Mouse (Mus musculus) MEL (cell line): ENCODE data around the gene Iqsec1. TPM values are rescaled to one million over a fixed set of nuclear protein-coding genes. Genes with fewer than 3 reads are reported as not detected.

ENCODE experiments used
- DNase-seq: peaks from one replicate; pipeline ENCODE4 v3.0.0; 2011; ENCODE audit warnings: low read depth, low spot score
- H3K27ac ChIP-seq: 2 replicates; pipeline ENCODE4 v1.5.1; 2012; ENCODE audit warnings: low read depth, mild to moderate bottlenecking, control low read depth, low read length, moderate library complexity; ENCODE audit not compliant: control insufficient read depth
- H3K27me3 ChIP-seq, 2 experiments: fragments of 150-350 bp in 1 of 2; sonication (generic) in 1 of 2; 2 replicates each; pipeline ENCODE4 v1.6.1; 2012; ENCODE audit warnings: low read length in 2 of 2, mild to moderate bottlenecking in 2 of 2, improper control_type of control experiment in 1 of 2, moderate library complexity in 1 of 2; ENCODE audit not compliant: insufficient read depth in 2 of 2, control insufficient read depth in 1 of 2
- H3K36me3 ChIP-seq, 2 experiments: 2 replicates each; pipeline ENCODE4 v1.6.1; 2012 to 2014; ENCODE audit warnings: low read length in 2 of 2, improper control_type of control experiment in 1 of 2, inconsistent platforms in 1 of 2, mild to moderate bottlenecking in 1 of 2; ENCODE audit not compliant: insufficient read depth in 2 of 2, control insufficient read depth in 1 of 2
- H3K4me1 ChIP-seq, 2 experiments: fragments of 150-350 bp in 1 of 2; sonication (generic) in 1 of 2; 2 replicates each; pipeline ENCODE4 v1.6.1; 2012; ENCODE audit warnings: low read length in 2 of 2, improper control_type of control experiment in 1 of 2, mild to moderate bottlenecking in 1 of 2; ENCODE audit not compliant: insufficient read depth in 2 of 2, control insufficient read depth in 1 of 2
- H3K4me3 ChIP-seq, 2 experiments: fragments of 150-350 bp in 1 of 2; sonication (generic) in 1 of 2; 2 replicates each; pipeline ENCODE4 v1.5.1; 2012; ENCODE audit warnings: low read depth in 2 of 2, low read length in 2 of 2, mild to moderate bottlenecking in 2 of 2, moderate library complexity in 2 of 2, control low read depth in 1 of 2, improper control_type of control experiment in 1 of 2; ENCODE audit not compliant: control insufficient read depth in 1 of 2, insufficient read depth in 1 of 2
- H3K79me2 ChIP-seq: 2 replicates; pipeline ENCODE4 v1.6.1; 2012; ENCODE audit warnings: mild to moderate bottlenecking, low read length, moderate library complexity; ENCODE audit not compliant: control insufficient read depth, poor library complexity, insufficient read depth
- H3K9ac ChIP-seq: 2 replicates; pipeline ENCODE4 v1.6.1; 2012; ENCODE audit warnings: low read depth, mild to moderate bottlenecking, control low read depth, low read length, moderate library complexity; ENCODE audit not compliant: control insufficient read depth, poor library complexity, severe bottlenecking
- H3K9me3 ChIP-seq: fragments of 150-350 bp; sonication (generic); replicated peaks from 2 replicates; pipeline ENCODE4 v1.6.1; 2012; ENCODE audit warnings: mild to moderate bottlenecking, low read length, improper control_type of control experiment, moderate library complexity; ENCODE audit not compliant: insufficient read depth
- BHLHE40 ChIP-seq: IDR thresholded peaks from 2 replicates; pipeline ENCODE4 v1.6.1; 2012; ENCODE audit warnings: low read depth, mild to moderate bottlenecking, inconsistent platforms, low read length, improper control_type of control experiment, borderline replicate concordance
- CHD2 ChIP-seq: IDR thresholded peaks from 2 replicates; pipeline ENCODE4 v1.6.1; 2011; ENCODE audit warnings: low read length, improper control_type of control experiment
- CTCF ChIP-seq, 3 experiments: IDR thresholded peaks in 2 of 3; conservative IDR thresholded peaks in 1 of 3; 2 replicates each; pipeline ENCODE4 v1.5.1; 2011 to 2012; ENCODE audit warnings: low read length in 3 of 3, low read depth in 2 of 3, mild to moderate bottlenecking in 2 of 3, improper control_type of control experiment in 1 of 3, inconsistent platforms in 1 of 3, mixed read lengths in 1 of 3, moderate library complexity in 1 of 3; ENCODE audit not compliant: control insufficient read depth in 1 of 3, insufficient read depth in 1 of 3, poor library complexity in 1 of 3, severe bottlenecking in 1 of 3
- ELF1 ChIP-seq: IDR thresholded peaks from 2 replicates; pipeline ENCODE4 v1.6.1; 2014; ENCODE audit warnings: low read depth, mild to moderate bottlenecking, inconsistent platforms, low read length, improper control_type of control experiment, moderate library complexity
- GATA1 ChIP-seq: IDR thresholded peaks from 2 replicates; pipeline ENCODE4 v1.6.1; 2011; ENCODE audit warnings: low read depth, low read length, improper control_type of control experiment
- KAT2A ChIP-seq: conservative IDR thresholded peaks from 2 replicates; pipeline ENCODE4 v1.6.1; 2012; ENCODE audit warnings: low read depth, low read length, improper control_type of control experiment, inconsistent platforms
- MAFK ChIP-seq: IDR thresholded peaks from 2 replicates; pipeline ENCODE4 v1.6.1; 2011; ENCODE audit warnings: low read depth, mild to moderate bottlenecking, low read length, improper control_type of control experiment, borderline replicate concordance
- MAX ChIP-seq: IDR thresholded peaks from 2 replicates; pipeline ENCODE4 v1.6.1; 2011; ENCODE audit warnings: low read length, improper control_type of control experiment
- MYC ChIP-seq: IDR thresholded peaks from 2 replicates; pipeline ENCODE4 v1.6.1; 2011; ENCODE audit warnings: low read depth, mild to moderate bottlenecking, low read length, improper control_type of control experiment, moderate library complexity
- SIN3A ChIP-seq: IDR thresholded peaks from 2 replicates; pipeline ENCODE4 v1.6.1; 2012; ENCODE audit warnings: low read length, improper control_type of control experiment, inconsistent platforms
- TAL1 ChIP-seq: IDR thresholded peaks from 2 replicates; pipeline ENCODE4 v1.6.1; 2012; ENCODE audit warnings: mild to moderate bottlenecking, inconsistent platforms, low read length, moderate library complexity, mixed read lengths
- UBTF ChIP-seq: IDR thresholded peaks from 2 replicates; pipeline ENCODE4 v1.6.1; 2012; ENCODE audit warnings: low read depth, mild to moderate bottlenecking, inconsistent platforms, low read length, improper control_type of control experiment, moderate library complexity, borderline replicate concordance; ENCODE audit not compliant: insufficient read depth
- USF2 ChIP-seq, 2 experiments: IDR thresholded peaks; 2 replicates each; pipeline ENCODE4 v1.6.1; 2011 to 2012; ENCODE audit warnings: improper control_type of control experiment in 2 of 2, low read length in 2 of 2, borderline replicate concordance in 1 of 2, inconsistent platforms in 1 of 2, low read depth in 1 of 2, mild to moderate bottlenecking in 1 of 2; ENCODE audit not compliant: insufficient read depth in 1 of 2
- ZC3H11A ChIP-seq: IDR thresholded peaks from 2 replicates; pipeline ENCODE4 v1.6.1; 2012; ENCODE audit warnings: low read depth, mild to moderate bottlenecking, inconsistent platforms, low read length, improper control_type of control experiment
- ZMIZ1 ChIP-seq: IDR thresholded peaks from 2 replicates; pipeline ENCODE4 v1.6.1; 2012; ENCODE audit warnings: low read depth, mild to moderate bottlenecking, inconsistent platforms, low read length, improper control_type of control experiment, moderate library complexity
- ZNF384 ChIP-seq: IDR thresholded peaks from 2 replicates; pipeline ENCODE4 v1.6.1; 2012; ENCODE audit warnings: low read depth, mild to moderate bottlenecking, inconsistent platforms, low read length, improper control_type of control experiment
- polyA plus RNA-seq, 2 experiments: library from polyadenylated mRNA; stranded (reverse) in 1 of 2; unstranded in 1 of 2; fragments of >175 nt in 1 of 2; fragments of >200 nt in 1 of 2; gene quantifications; 2 replicates each; pipeline versions ENCODE4 v1.2.1 to v1.2.4; 2012; ENCODE audit warnings: low replicate concordance in 2 of 2, low read depth in 1 of 2; ENCODE audit not compliant: insufficient read length in 2 of 2, insufficient read depth in 1 of 2, missing spikeins in 1 of 2
- total RNA-seq: library from RNA; depleted of rRNA; stranded (reverse); fragments of 300-350 nt; gene quantifications from 2 replicates; pipeline ENCODE4 v1.2.3, GENCODE M21; 2012

The Iqsec1 gene
- total and polyA plus RNA-seq, 3 experiments, result 14.8 to 73.4 (median 30.8) TPM

- Histone ChIP-seq H3K36me3 (no peaks in the 10 kb centered on the region; a peak in 2 of 4 replicates), H3K9me3 (no peaks in the 10 kb centered on the region), H3K79me2 (no peaks in the 10 kb centered on the region), H3K9ac (no peak overlapping the region), H3K27ac (no peak overlapping the region), H3K4me1 (peaks cover 0 to 5% of the 10 kb centered on the region in 2 experiments; a peak in 2 of 4 replicates), H3K27me3 (no peaks in the 10 kb centered on the region), H3K4me3 (no peak overlapping the region)
- TF ChIP-seq ZC3H11A (no peak), CTCF (IDR thresholded peaks at IDR 0.05 in 2 of 3, conservative IDR thresholded peaks at IDR 0.05 in 1 of 3; ENCODE audit: control insufficient read depth in 1 of 3, insufficient read depth in 1 of 3, low read depth in 2 of 3, low read length in 3 of 3, poor library complexity in 1 of 3, severe bottlenecking in 1 of 3) (no peak), MYC (no peak), GATA1 (no peak), ZMIZ1 (no peak), TAL1 (no peak), SIN3A (no peak), ELF1 (no peak), MAX (no peak), CHD2 (no peak), USF2 (IDR thresholded peaks at IDR 0.05; ENCODE audit: borderline replicate concordance in 1 of 2, insufficient read depth in 1 of 2, low read depth in 1 of 2, low read length in 2 of 2) (no peak)
- DNase-seq, result no peak
Observed at GRCm38 (mm10) chr6:91012458-91012857, 24.0 kb upstream of the Iqsec1 start.

GRCm38 (mm10) chr6:91011568-91011967 is 23.1 kb upstream of the Iqsec1 start:
- H3K79me2 ChIP-seq, result no peaks in the 10 kb centered on the region
- H3K36me3 ChIP-seq, result no peaks in the 10 kb centered on the region; a peak in 2 of 4 replicates
- H3K27ac ChIP-seq, result no peak overlapping the region
- H3K9ac ChIP-seq, result no peak overlapping the region
- TF ChIP-seq BHLHE40, result no peak
- no peak for TF ChIP-seq ZNF384
- TF ChIP-seq CTCF (IDR thresholded peaks at IDR 0.05 in 2 of 3, conservative IDR thresholded peaks at IDR 0.05 in 1 of 3; ENCODE audit: control insufficient read depth in 1 of 3, insufficient read depth in 1 of 3, low read depth in 2 of 3, low read length in 3 of 3, poor library complexity in 1 of 3, severe bottlenecking in 1 of 3), result no peak
- no peak for TF ChIP-seq GATA1
- TF ChIP-seq UBTF, result no peak
- TF ChIP-seq MAFK, result no peak
- TF ChIP-seq KAT2A, result no peak
- H3K4me3 ChIP-seq, result no peak overlapping the region
- peaks cover 0 to 9% of the 10 kb centered on the region in 2 experiments; a peak in 2 of 4 replicates for H3K4me1 ChIP-seq
- no peaks in the 10 kb centered on the region for H3K27me3 ChIP-seq
- no peak for DNase-seq
- no peaks in the 10 kb centered on the region for H3K9me3 ChIP-seq
